Mouse (Mus musculus) thymus, postnatal 4 days (tissue): ENCODE data around the gene Ttc30a2.

Source experiments
- DNase-seq: peaks from one replicate; pipeline ENCODE4 v3.0.0; 2021

The Ttc30a2 gene

DNA sequence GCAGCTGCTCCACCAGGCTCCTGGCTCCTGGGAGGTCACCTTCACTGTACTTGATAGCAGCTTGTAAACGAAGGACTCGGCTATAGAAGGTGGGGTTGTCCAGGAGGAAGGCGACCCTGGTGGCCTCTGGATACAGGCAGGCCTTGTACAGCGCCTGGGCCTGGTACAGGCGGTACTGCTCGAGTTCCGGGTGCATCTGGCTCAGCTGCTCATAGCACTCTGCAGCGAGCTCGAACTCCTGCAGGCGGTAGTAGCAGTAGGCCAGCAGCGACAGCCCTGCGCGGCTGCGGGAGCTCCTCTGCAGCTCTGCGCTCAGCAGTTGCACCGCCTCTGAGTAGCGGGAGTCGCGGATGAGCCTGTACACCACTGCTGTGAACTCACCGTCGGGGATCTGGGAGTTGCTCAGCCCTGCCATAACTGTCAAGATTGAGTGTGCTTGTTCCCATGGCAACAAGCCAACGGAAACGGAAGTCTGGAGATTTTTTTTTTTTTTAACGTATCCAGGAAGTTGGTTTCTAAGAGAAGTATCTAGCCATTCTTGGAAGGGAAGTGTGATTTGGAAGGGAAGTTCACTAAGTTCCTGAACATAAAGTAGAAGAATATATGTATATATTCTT is at the start of gene Ttc30a2:
TSS of gene Ttc30a2 (minus strand) at position 419 of the 617 bp plus-strand sequence.
- peak; percentile 37 for DNase-seq

DNA sequence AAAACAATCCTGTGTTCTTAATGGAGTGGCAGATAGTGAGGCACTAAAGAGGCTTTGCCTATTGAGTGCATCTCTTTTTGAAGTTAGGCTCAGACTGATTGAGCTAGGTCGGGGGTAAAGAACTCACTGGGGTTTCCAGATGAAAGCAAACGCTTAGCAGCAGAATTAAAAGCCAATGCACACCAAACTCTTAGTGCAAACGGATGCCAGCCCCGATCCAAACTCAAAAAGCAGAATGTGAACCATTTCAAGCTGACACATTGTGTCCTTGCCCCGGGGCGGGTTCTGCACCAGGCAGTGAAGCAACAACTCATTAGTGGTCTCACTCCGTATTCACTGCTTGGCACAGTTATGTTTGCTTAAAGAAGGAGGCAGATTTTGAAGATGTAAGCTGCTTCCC is 38.9 kb upstream of the Ttc30a2 start:
- DNase-seq, result no peak

DNA sequence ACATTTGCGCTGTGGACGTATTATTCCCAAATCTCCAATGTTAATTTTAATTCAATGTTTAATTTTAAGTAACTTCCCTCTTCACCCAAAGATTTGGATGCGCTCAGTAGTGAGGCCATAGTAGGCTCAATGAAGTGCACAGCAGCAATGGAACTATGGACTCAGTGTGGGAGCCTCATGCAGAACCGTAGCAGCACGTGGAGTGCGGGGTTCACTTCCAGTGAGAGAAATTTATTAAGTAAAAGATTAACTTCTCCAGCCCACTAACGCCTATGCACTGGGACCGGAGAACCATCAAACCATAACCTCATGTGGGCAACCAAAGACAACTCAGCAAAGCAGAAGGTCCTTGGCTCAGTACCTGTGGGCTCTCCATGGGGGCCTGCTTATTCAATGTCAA is 38.2 kb upstream of the Ttc30a2 start:
- DNase-seq, result no peak

DNA sequence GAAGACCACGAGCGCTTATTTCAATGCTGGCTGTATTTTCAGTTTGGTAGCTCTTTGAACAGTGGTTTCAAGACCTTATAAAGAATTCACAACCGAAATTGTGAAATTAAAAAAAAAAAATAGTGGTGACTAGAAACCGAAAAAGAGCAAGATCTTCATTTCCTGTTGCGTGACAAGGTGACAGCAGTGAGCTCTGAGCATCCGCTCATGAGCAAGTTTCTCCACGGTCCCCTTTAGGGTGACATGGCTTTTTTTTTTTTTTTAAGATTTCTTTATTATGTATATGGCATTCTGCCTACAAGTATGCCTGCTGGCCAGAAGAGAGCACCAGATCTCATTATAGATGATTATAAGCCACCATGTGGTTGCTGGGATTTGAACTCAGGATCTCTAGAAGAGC is 37.5 kb upstream of the Ttc30a2 start:
- DNase-seq, result no peak

DNA sequence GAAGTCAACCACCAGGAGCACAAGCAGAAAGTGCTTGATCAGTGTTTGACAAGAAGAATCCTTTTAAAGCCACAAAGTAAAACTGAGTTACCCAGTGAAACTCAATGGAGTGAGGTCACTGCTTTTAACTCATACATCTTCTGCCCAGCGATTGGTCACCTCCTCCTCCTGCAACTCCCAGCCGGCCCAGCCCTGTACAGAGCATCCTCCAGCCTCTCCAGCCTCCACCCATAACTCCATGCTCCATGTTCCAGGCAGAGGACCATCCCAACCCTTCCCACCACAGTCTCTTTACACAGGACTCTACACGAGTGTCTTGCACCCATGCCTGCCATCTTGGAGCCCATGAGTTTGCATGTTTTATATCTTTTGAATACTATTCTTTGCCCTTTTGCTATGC is 36.7 kb upstream of the Ttc30a2 start:
- DNase-seq, result no peak

DNA sequence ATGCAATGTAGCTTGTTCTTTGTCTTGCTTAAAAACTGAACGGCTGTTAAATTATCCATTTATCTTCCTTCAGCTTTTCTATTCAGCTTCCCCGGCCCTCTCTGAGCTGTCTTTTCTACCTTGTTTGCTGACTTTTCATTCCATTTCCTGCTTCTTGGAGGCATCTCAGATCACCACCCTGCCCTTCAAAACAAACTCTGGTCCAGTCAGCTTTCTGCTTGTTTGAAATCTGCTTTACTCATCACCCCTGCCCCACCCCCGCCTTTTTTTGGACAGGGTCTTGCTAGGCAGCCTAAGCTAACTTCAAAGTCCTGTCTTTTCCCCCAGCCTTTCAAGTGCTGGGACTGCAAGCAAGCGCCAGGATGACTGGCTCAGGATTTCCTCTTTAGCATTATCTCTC is 28.2 kb upstream of the Ttc30a2 start:
- DNase-seq, result no peak

DNA sequence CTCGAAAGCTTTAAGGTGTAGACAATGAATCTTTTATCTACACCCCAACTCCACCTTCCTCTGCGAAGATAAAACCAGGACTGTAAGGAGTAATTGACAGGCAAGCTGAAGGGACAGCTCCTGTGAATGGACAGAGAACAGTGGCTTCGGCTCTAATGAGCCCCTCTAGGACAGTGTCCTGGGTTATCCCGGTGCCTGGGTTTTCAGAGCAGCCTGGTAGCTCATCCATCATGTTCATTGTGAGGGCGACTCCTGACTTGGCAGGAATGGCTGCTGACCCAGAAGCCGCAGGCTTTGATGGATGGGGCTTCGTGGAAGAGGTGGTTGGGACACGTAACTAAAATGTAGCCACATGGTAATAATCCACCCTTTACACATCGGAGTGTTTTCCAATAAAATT is 24.9 kb upstream of the Ttc30a2 start:
- no peak for DNase-seq

DNA sequence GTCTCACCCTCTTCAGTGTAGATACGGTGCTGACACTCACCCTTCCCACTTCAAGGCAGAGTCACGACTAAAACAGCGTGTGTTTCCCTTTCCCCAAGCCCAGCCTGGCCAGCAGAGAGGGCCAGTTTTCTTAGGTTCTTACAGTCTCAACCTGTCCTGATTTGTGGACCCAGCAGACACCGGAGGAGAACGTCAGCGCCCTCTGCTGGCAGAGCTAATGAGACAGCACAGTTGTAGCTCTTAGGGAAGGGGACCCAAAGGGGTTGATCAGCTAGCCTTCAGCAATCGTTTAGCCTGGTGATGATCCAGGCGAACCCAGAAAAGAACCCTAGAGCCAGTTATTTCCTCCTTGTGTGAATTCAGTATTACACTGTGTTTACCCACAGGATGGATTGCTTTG is 23.4 kb upstream of the Ttc30a2 start:
- peak; percentile 93 for DNase-seq

DNA sequence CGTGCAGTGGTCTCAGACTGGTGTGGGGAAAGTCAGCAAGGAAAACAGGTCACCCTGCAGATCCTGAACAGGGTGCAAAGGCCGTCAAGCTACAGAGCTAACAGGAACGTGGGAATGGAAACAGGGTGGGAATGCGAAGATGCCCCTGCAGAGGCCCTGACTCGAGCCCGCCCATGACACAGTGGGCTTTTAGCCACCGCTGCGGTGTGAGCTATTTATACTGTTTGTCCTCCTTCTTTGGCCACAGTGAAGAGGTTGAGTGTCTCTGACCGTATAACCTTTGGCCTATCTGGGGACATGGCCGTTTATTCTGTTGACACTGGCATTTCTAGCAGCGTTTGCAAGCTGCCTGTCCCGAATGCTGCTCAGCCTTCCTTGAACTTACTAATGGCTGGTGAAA is 21.7 kb upstream of the Ttc30a2 start:
- DNase-seq, result no peak

DNA sequence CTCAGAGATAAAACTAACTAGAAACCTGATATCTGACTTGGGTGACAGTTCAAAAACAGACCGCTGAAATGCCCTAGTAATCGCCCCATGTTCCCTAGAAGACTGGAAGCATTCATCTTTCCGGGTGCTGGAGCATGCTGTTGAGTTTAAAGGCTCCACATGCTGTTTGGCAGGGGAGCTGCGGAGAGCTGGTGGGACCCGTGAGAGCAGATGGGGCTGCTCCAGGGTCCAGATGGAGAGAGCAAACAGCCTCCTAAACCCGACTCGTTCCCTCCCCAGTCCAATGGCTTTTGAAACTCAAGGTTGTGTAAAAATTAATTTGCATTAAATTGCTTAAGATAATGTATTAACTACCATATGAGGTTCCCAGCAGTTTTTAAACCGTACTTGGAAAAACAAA is 20.7 kb upstream of the Ttc30a2 start:
- no peak for DNase-seq

DNA sequence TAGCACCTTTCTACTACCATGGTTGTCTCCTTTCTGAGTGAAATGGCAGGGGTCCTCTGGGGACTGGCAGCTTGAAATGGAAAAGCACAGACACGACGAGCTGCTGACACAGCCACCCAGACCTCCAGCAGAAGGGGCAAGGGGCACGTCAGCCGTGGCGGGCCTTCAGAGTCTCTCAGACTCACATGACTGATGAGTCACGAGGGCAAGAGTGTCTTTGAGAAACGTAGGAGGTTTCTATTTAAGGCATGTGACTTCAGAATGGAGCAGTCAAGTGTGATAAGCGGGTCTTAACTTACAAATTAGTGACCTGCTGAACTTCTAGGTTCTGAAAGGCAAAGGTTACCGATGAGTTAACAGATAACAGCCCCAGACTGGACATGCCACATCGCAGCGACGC is 19.8 kb upstream of the Ttc30a2 start:
- no peak for DNase-seq

DNA sequence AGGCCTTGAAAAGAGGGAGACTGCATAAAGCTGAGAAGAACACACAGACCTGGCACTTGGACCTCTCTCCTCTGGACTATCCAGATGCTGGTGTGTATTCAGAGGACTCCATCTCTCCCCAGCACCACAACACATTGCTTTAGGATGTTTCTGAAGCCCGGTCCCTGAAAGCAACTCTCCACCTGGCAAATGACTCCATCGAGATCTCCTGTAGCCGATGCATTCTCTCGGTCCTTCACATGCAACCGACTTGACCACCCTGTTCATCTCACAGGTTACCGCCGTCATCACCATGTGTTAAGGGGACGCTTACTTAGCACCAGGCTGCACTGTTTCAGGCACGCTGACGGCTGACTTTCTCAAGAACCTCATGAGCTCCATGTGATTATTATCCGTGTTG is 16.9 kb upstream of the Ttc30a2 start:
- DNase-seq, result no peak

DNA sequence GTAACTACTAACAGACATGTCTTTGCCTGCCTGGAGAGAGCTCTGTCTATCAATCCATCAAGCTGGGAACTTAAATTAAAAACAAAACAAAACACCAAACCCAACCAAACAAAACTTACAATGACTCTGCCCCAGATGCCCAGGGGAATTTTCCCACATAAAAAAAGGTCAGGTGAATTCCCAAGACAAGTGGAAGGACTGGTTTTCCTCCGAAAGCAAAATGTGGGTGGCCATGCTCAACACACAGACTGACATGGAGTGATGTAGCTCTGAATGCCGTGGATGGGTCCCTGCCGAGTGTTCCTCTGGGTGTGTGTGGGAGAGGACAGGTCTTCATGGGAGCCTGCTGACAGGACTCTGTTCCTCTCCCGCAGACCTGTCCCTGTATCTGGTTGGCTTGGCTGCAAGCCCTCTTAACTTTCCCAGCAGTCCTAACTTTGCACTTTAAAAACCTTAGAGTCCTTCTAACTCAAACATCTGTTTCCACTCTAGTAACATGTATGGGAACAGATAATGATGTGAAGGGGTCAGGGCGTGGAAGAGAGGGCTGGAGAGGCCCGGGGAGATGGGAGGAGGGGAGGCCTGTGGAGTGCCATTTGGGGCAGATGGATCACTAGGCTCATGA is 13.7 kb upstream of the Ttc30a2 start:
- no peak for DNase-seq

DNA sequence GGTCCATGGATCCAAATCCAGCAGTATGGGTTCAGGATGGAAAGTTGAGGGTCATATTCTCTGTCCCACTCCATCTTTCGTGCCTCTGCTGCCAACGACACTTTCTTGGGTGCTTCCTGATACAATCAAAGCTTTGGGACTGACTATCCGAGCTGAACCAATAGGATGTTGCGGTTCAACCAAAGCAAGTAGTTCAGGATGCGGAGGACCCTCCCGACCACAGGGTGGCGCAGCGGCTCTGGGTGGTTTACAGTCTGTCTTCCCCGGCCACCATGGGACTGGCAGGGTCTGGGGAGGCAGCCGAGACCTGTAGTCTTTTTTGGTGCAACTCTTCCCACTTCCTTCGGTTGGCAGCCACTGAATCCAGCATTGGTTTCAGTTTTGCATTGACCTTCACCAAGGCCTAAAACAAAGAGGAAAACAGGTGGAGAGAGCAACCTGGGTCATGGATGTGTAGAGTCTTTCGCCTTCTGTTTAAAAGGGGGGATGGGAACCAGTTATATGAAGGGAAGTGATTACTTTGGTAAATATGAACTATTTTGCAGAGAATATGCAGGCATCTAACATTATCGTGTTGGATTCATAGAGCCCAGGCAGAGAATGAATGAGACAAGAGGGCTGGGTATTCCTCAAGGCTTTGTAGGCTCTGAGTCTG is 13.0 kb upstream of the Ttc30a2 start:
- peak; percentile 89 for DNase-seq

DNA sequence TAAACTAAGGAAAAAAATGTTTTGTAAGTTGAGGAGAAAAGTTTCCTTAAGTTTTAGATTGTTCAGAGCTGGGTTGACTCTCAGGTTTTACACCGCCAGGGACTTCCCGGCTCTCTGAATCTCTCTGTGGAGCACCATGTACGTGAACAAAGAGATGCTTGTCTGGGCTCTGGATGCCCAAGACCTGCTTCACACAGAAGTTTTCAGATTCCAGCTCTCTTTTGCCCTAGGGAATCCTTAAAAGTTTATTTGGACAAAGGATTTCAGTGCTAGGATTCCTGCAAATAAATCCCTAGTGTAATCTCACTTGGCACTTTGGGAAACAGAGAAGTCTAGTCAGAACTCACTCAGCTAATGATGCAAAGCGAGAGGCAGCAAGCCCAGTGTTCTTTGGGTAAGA is 11.7 kb upstream of the Ttc30a2 start:
- no peak for DNase-seq

DNA sequence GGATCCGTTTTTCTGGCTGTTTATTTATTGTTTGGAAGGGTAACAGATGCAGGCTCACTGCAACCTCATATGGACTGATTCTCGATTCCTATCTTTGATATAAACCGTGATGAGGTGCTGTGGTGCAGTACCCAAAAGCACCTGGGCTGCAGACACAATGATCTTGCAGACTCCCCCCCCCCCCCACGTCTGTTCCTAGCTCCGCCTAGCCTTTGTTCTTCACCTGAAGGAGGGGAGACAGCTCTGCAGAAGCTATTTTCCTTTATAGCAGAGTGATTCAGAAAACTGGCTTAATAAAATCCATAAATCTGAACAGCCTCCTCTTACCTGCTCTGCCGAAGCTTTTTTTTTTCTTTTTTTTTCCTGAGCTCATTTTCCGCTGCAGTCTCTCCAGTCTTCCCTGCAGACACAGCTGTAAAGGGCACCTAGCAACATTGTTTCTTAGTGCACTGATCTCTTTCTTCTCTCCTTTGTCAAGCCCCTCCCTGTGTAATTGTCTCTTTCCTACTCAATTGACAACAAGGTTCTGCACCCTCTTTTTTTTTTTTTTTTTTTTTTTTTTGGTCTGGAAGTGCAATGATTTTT is 10.9 kb upstream of the Ttc30a2 start:
- DNase-seq, result no peak

DNA sequence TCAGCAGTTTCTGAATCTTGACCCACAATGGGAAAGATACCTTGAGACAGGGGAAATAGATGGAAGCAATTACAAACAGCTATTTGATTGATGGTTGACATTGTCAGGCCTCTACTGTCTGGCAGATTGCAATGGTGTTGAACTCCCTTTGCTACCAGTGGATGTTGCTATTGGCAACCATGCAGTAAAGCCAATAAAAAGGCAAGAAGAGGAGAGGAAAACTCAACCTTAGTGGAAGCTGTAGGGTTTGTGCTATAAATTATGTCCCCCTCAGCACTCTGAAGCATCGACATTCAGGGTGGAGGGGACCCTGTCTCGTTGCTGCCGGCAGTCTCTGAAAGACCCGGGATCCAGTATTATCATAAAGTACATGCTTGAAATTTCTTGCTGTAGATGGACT is 10.4 kb upstream of the Ttc30a2 start:
- DNase-seq, result no peak

DNA sequence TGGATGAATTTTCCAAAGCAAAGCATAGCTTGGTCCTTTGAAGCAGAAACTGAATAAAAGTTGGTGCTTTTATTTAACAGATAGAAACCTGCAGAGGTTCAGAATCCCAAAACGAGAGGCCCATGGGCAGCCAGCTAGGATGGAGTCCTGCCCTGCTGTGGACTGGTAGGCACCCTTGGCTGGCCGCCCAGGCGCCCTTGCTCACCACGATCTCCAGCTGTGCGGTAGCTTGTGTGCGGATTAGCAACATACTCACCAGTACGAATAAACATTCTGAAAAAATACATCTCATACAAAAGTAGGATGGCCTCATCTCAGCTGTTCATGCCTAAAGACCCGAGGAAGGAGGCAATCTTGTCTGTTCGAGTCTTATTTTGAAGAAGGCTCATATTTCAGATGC is 9.8 kb upstream of the Ttc30a2 start:
- DNase-seq, result no peak

DNA sequence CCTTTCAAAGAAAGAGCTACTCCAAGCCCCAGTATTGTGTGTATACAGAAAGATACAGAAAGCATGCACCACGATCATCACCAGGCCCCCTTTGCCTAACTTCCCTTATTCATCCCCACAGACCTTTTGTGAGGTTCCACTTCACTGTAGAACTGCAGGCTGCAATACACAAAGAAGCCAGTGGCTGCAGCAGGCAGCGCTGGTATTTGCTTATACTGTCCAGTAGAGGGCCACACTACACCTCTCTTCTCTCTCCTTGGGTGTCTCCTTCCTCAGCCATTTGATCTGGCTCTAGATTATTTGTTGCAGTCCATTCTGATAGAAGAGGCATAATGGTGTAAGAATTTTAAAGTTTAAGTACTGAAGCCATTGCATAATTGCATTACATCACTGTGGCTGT is 7.2 kb upstream of the Ttc30a2 start:
- peak; percentile 54 for DNase-seq

DNA sequence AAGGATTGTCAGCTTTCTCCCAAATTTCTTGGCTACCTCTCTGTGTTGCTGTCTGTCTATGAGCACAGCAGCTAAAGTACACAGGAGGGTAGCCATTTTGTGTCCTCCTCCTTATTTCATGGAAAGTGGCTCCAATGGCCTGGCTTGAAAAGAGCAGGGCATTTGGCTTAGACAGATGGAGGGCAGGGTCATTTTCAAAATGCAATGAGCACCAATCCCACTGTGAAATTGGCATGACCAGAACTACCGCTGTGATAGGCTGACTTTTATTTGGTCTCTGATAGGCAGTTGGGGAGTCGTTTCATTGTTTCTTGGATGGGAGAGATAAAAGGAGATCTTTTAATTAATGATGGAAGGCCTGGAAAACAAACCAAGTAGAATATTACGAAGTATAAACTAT is 5.9 kb upstream of the Ttc30a2 start:
- DNase-seq, result no peak

DNA sequence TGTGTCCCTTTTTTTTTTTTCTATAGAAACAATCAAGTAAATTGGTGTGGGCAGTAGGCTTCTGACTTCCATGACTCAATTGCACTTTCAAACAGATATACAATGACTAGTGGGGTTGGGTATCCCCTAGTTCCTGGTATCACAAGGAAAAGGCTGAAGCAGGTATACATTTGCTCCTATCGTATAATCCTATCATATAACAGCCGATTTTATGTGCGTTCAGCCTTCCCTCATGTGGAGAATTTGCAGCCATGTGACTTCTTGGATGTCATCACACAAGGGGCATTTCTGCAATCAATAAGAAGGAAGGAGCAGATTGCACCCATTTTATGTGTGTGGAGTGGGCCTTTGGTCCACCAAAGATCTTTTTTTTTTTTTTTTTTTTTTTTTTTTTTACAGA is 5.1 kb upstream of the Ttc30a2 start:
- no peak for DNase-seq

DNA sequence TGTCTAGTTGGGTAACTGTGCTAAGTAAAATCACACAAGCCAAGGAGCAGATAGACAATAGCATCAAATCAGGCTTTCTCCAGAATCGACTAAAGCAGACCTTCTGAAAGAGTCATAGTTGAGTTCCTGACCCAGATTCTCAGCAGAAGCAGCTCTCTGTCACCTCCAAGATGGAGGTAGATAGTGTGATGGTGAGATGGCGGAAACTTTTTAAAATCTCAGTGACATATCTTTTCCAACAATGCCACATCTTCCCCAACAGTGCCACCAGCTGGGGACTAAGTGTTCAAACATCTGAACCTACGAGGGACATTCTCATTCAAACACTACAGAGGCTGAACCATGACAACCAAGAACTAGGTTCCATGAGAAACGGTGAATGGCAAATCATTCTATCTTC is 4.7 kb upstream of the Ttc30a2 start:
- DNase-seq, result no peak

DNA sequence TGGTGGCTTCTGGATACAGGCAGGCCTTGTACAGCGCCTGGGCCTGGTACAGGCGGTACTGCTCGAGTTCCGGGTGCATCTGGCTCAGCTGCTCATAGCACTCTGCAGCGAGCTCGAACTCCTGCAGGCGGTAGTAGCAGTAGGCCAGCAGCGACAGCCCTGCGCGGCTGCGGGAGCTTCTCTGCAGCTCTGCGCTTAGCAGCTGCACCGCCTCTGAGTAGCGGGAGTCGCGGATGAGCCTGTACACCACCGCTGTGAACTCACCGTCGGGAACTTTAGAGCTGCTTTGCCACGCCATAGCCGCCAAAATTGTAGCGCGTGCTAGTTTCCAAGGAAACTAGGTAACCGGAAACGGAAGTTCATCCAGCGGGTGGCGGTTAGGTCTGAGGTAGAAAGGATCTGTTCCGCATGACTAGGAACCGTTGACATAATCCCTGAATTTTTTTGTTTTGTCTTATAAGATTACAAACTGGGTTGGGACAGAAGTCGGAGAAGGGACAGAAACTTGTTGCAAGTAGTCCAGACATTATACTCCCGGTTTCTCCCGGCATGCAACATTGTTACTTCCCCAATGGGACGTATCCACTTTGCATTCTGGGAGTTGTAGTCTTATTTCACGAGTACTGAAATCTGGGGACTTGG is 3.6 kb upstream of the Ttc30a2 start, which contains the start of gene Ttc30a1:
TSS of gene Ttc30a1 (minus strand) at position 528 of the 642 bp plus-strand sequence.
- DNase-seq, result peak; percentile 78
